Mouse (Mus musculus) stomach, postnatal 0 days (tissue): ENCODE results near the gene Mt1. TPM values are rescaled to one million over a fixed set of nuclear protein-coding genes. Genes with fewer than 3 reads are reported as not detected.
A peak's percentile ranks its signal among the peaks of the same experiment; 100 is the strongest.

ENCODE experiments used
- ATAC-seq: fragments of 200-750 bp; cut with Nextera tagmentation; 2 replicates; pipeline ENCODE4 v1.8.0; 2017; ENCODE audit not compliant: low FRiP score, low TSS enrichment
- DNase-seq: peaks from one replicate; pipeline ENCODE4 v3.0.0-alpha.2; 2016; ENCODE audit warnings: low spot score
- H3K27ac ChIP-seq: fragments of 300-500 bp; sonication (generic); replicated peaks from 2 replicates; pipeline ENCODE4 v1.5.1; 2014; ENCODE audit warnings: mild to moderate bottlenecking, control low read depth
- H3K27me3 ChIP-seq: fragments of 300-500 bp; sonication (generic); 2 replicates; pipeline ENCODE4 v1.6.1; 2014; ENCODE audit warnings: low read length; ENCODE audit not compliant: control insufficient read depth, insufficient read depth
- H3K36me3 ChIP-seq: fragments of 300-500 bp; sonication (generic); 2 replicates; pipeline ENCODE4 v1.6.1; 2014; ENCODE audit warnings: low read length, mixed read lengths; ENCODE audit not compliant: control insufficient read depth, insufficient read depth
- H3K4me1 ChIP-seq: fragments of 300-500 bp; sonication (generic); replicated peaks from 2 replicates; pipeline ENCODE4 v1.6.1; 2014; ENCODE audit warnings: antibody characterized with exemption; ENCODE audit not compliant: control insufficient read depth, insufficient read depth
- H3K4me2 ChIP-seq: fragments of 300-500 bp; sonication (generic); replicated peaks from 2 replicates; pipeline ENCODE4 v1.6.1; 2014; ENCODE audit warnings: low read depth, mild to moderate bottlenecking, control low read depth, moderate library complexity
- H3K4me3 ChIP-seq: fragments of 300-500 bp; sonication (generic); 2 replicates; pipeline ENCODE4 v1.5.1; 2014; ENCODE audit warnings: low read depth, low read length, control low read depth
- H3K9ac ChIP-seq: fragments of 300-500 bp; sonication (generic); 2 replicates; pipeline ENCODE4 v1.6.1; 2014; ENCODE audit warnings: mild to moderate bottlenecking, low read length, control low read depth, mixed read lengths
- H3K9me3 ChIP-seq: fragments of 300-500 bp; sonication (generic); 2 replicates; pipeline ENCODE4 v1.6.1; 2016; ENCODE audit warnings: low read length; ENCODE audit not compliant: control insufficient read depth
- CTCF ChIP-seq: IDR thresholded peaks from 2 replicates; pipeline ENCODE4 v1.5.1; 2016; ENCODE audit warnings: antibody characterized with exemption, low read depth, mild to moderate bottlenecking, moderate library complexity
- EP300 ChIP-seq: optimal IDR thresholded peaks from 2 replicates; pipeline ENCODE3; 2016; ENCODE audit warnings: antibody characterized with exemption
- WGBS: fragments of 180-500 bp; shearing (Covaris S2); extraction: QIAGEN DNeasy Blood & Tissue Kit; methylation state at CpG from one replicate; pipeline ENCODE4 v1.1.7; 2014; 5-methylcytosine and 5-hydroxymethylcytosine counted together
- polyA plus RNA-seq: library from polyadenylated mRNA; unstranded; fragments of >200 nt; fragmentation: Nextera tagmentation; extraction: Ambion mirVana; gene quantifications from 2 replicates; pipeline ENCODE4 v1.2.1, GENCODE M21; 2015

The Mt1 gene
- polyA plus RNA-seq, 1 experiment from 2014 or later, result 2,218 TPM

DNA sequence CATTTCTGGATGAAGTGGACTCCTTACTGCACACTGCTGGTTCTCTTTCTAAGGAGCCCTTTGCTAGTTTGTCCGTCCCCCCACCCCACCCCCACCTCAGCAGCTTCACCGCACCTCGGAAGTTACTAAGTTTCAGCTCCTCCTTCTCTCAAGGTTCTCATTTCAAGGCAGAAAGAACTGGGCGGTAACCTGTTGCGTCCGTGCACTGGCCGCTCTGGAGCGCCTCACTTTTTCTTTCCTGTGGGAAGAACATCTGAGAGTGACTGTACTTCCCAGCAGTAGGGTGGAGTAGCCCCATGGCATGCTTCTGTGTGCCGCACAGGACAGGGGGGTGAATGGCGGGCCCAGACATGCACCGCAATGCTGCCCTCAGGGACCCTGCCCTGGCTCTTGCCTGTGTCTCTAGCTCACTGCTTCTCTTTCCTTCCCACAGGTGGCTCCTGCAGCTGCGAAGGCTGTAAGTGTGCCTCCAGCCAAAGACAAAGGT, 5.5 kb downstream of the Mt1 start:
- peak; percentile 70 for DNase-seq
- 17% methylated on average over 12 of the region's 12 CpGs for WGBS
- no peaks in the 10 kb centered on the region; the same call in 1 of the 2 replicates for H3K27me3 ChIP-seq
- peak overlapping the region; percentile 51 for H3K4me2 ChIP-seq
- H3K9ac ChIP-seq, result peak overlapping the region; percentile 45; the same call in 1 of the 2 replicates
- no peak overlapping the region; the same call in 1 of the 2 replicates for H3K4me3 ChIP-seq
- H3K9me3 ChIP-seq, result no peaks in the 10 kb centered on the region
- H3K4me1 ChIP-seq, result peaks cover 5% of the 10 kb centered on the region; the same call in 1 of the 2 replicates
- peak; percentile 21 for ATAC-seq
- TF ChIP-seq CTCF (no peak), EP300 (no peak)
- no peaks in the 10 kb centered on the region for H3K36me3 ChIP-seq
- H3K27ac ChIP-seq, result peak overlapping the region; percentile 95

DNA sequence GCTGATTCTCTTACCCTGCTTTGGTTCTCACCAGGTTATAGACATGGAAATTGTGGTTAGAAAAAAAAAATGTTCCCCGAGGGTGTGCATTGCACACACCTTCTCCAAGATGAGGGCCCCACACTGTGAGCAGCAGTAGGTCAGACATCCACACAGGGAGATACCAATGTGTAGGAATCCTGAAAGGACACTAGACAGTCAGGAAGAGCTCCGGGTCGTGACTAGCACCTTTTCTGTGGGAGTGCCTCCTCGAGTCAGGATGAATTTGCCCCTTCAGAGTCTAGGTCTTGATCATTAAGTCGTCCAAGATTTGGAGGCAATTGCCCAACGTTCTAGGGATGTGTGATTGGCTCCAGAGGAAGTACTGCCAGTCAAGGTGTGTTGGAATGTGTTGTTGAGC, 6.9 kb downstream of the Mt1 start:
- Histone ChIP-seq H3K4me2 (no peak overlapping the region), H3K9ac (no peak overlapping the region), H3K4me3 (no peak overlapping the region), H3K36me3 (no peaks in the 10 kb centered on the region), H3K27ac (peak overlapping the region; percentile 83), H3K9me3 (no peaks in the 10 kb centered on the region), H3K27me3 (no peaks in the 10 kb centered on the region; the same call in 1 of the 2 replicates), H3K4me1 (peaks cover 3% of the 10 kb centered on the region; the same call in 1 of the 2 replicates)
- ATAC-seq (no peak), DNase-seq (no peak)
- 68% methylated on average over 6 of the region's 6 CpGs for WGBS
- TF ChIP-seq EP300 (no peak), CTCF (no peak)

DNA sequence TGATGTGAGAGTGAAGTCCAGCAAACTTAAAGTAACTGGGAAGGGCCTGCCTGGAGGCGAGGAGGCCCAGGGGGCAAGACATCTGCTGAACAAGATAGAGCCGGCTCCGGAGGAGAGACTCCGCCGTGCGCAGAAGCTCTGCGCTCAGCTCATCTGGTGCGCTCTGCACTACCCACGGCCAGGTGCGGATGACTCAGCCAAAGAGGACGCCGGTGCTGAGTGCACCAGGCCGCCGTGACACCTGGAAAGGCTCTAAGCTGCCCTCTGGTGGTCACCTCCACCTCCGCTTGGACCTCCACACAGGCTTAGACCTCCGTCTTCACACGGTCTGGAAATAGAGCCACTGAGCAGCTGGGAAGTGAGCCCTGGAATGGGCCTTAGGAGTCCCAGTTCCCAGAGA, 7.7 kb downstream of the Mt1 start:
- Histone ChIP-seq H3K27me3 (no peaks in the 10 kb centered on the region; the same call in 1 of the 2 replicates), H3K36me3 (no peaks in the 10 kb centered on the region), H3K9me3 (no peaks in the 10 kb centered on the region), H3K4me3 (no peak overlapping the region), H3K9ac (peak overlapping the region; percentile 23; the same call in 1 of the 2 replicates), H3K4me1 (peaks cover 3% of the 10 kb centered on the region; the same call in 1 of the 2 replicates), H3K4me2 (peak overlapping the region; percentile 14; the same call in 1 of the 2 replicates), H3K27ac (peak overlapping the region; percentile 83)
- ATAC-seq (peak; percentile 88), DNase-seq (peak; percentile 95)
- WGBS, result 6% methylated on average over 17 of the region's 17 CpGs
- no peak for TF ChIP-seq EP300
- TF ChIP-seq CTCF, result peak; percentile 87

GRCm38 (mm10) chr8:94187290-94188002, 8.6 kb downstream of the Mt1 start:
- Histone ChIP-seq H3K4me1 (peaks cover 3% of the 10 kb centered on the region; the same call in 1 of the 2 replicates), H3K4me2 (no peak overlapping the region), H3K27me3 (no peaks in the 10 kb centered on the region; the same call in 1 of the 2 replicates), H3K27ac (peak overlapping the region; percentile 83), H3K9ac (no peak overlapping the region; the same call in 1 of the 2 replicates), H3K36me3 (no peaks in the 10 kb centered on the region), H3K4me3 (no peak overlapping the region), H3K9me3 (no peaks in the 10 kb centered on the region)
- 42% methylated on average over 21 of the region's 21 CpGs for WGBS
- DNase-seq, result peak; percentile 58
- ATAC-seq, result peak; percentile 9
- TF ChIP-seq CTCF, result no peak
- TF ChIP-seq EP300, result no peak

DNA sequence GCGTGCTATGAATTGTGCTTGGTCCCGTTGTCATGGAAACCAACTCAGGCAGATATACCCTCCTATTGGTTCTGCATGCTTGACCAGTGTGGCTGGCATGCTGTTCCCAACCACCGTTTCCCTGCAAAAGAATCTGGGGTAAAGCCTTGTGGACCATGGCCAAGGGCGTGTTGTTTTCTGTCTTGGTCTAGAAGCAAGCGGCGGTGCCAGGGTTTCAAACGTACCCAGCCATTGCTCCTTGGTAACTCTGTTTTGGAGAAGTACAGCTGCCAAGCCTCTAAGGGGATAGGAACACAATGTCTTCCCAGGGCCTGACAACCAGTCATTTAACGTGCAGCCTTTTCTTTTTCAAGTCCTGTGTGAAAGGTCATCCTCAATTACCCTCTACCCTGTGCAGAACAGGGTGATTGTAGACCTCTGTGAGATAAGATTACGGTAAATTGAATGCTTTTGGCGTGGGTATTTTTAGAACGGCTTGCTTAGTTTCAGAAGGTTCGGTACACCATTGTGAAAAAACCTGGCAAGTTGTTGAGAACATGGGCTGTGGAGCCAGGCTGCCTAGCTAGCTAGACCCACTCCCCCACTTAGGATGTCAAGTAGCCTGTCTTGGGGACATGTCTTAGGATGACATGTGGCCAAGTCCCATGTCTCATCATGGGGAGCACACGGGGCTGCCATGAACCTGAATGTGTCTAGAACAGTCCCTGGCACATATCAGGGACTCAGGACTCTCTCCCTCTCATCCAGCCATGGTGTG, 10.6 kb downstream of the Mt1 start:
- no peak overlapping the region for H3K4me3 ChIP-seq
- H3K27ac ChIP-seq, result no peak overlapping the region
- no peaks in the 10 kb centered on the region for H3K27me3 ChIP-seq
- no peak overlapping the region for H3K9ac ChIP-seq
- DNase-seq (peak; percentile 58), ATAC-seq (no peak)
- TF ChIP-seq CTCF (no peak), EP300 (no peak)
- H3K9me3 ChIP-seq, result no peaks in the 10 kb centered on the region
- H3K36me3 ChIP-seq, result no peaks in the 10 kb centered on the region
- WGBS, result 59% methylated on average over 13 of the region's 13 CpGs
- no peak overlapping the region for H3K4me2 ChIP-seq
- 0 out of 2 replicates have a peak, but pooled peaks cover 3% of the 10 kb centered on the region for H3K4me1 ChIP-seq
